8 mouse cellular contexts compared by ENCODE assay signal in the genomic region with DNA sequence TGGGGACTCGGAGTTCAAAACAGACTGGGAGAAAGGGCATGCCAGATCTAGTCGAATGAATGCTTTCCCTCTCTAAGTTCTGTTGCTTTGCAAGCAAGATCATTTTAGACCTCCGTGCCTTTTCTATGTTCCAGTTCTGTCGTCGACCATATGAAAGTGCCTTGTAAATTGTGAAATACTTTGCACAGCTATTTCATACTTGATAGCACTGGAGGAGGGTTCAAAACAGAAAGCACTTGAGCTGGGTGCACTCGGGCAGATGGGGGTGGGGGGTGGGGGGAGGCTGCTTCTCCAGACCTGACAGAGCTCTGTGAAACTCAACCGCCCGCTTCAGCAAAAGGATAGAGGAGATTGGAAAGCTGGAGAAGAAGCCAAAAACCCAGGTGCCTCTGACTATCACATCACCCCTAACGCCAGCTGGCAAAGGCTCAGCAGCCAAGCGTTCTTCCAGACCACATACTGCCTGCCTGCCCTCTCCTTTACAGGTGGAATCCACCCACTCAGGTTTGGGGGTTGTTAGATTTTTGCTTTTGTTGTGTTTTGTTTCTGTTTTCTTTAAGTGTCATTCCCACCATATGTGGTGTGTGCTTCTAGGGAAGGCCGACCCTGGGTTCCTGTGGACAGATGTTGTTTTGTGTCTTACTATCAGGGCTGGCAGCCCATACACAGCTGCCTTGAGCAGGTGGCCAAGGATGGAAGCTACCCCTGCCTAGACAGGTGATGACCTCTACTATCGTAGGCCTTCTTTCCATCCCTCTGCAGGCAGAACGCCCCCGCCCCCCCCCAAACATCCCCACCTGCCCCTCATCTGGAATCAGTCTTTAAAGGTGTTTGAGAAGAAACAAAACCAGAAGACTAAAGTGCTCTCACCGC. TPM values are rescaled to one million over a fixed set of nuclear protein-coding genes. Genes with fewer than 3 reads are reported as not detected.
DNase-seq lines count a peak whose midpoint lies in the region; ATAC-seq lines count a peak whose summit lies in the region.

No protein-coding gene starts in this region.

- no peak for DNase-seq in lung, postnatal 25 days (ENCODE audit: low spot score)
- DNase-seq in cerebellum, postnatal 25 days, result peak; percentile 40 to 61
- DNase-seq in heart, postnatal 4 days, result peak; percentile 44
- no peak for DNase-seq in midbrain, embryonic 10.5 days (ENCODE audit: low spot score)
- DNase-seq in retina, postnatal 1 day, result no peak
- DNase-seq in spleen, postnatal 10 days (ENCODE audit: low spot score in 2 of 2), result no peak
- no peak for DNase-seq in gastrocnemius, adult 8-10 months (ENCODE audit: low spot score in 2 of 2)

- H3K9ac ChIP-seq in lung, embryonic 15.5 days, result peak overlapping the region; percentile 87

- no peak for ATAC-seq in lung, embryonic 15.5 days (ENCODE audit: borderline replicate concordance, extremely low read depth, low FRiP score, low TSS enrichment)

- H3K27ac ChIP-seq in lung, embryonic 15.5 days, result peak overlapping the region; percentile 96
- H3K27ac ChIP-seq in midbrain, embryonic 10.5 days (replicated peaks), result peak overlapping the region; percentile 99

- peak overlapping the region; percentile 82 for H3K4me2 ChIP-seq in lung, embryonic 15.5 days

- WGBS in lung, embryonic 15.5 days, result 8% methylated on average over 15 of the region's 15 CpGs
- 36% methylated on average over 15 of the region's 15 CpGs for WGBS in midbrain, embryonic 10.5 days

- H3K9me3 ChIP-seq in lung, embryonic 15.5 days, result no peaks in the 10 kb centered on the region
- H3K9me3 ChIP-seq in midbrain, embryonic 10.5 days (replicated peaks), result no peaks in the 10 kb centered on the region

- H3K4me1 ChIP-seq in lung, embryonic 15.5 days, result peaks cover 69% of the 10 kb centered on the region
- peaks cover 90% of the 10 kb centered on the region for H3K4me1 ChIP-seq in midbrain, embryonic 10.5 days

- no peaks in the 10 kb centered on the region for H3K36me3 ChIP-seq in lung, embryonic 15.5 days
- H3K36me3 ChIP-seq in midbrain, embryonic 10.5 days, result peaks cover 10% of the 10 kb centered on the region; the same call in 1 of the 2 replicates

- H3K27me3 ChIP-seq in lung, embryonic 15.5 days, result no peaks in the 10 kb centered on the region
- 0 out of 2 replicates have a peak, but pooled peaks cover 4% of the 10 kb centered on the region for H3K27me3 ChIP-seq in midbrain, embryonic 10.5 days (ENCODE audit: low read depth, poor library complexity, severe bottlenecking)

- H3K4me3 ChIP-seq in lung, embryonic 15.5 days, result peak overlapping the region; percentile 84
- H3K4me3 ChIP-seq in midbrain, embryonic 10.5 days, result peak overlapping the region; percentile 90

RNA-seq across cellular contexts. Expression of a gene that starts 1.9 kb away (rescaled TPM):
- 20.2 and 20.7 TPM in 2 replicates for polyA plus RNA-seq in lung, embryonic 15.5 days (2015; fragmentation: Nextera tagmentation; extraction: Ambion mirVana)
- total RNA-seq in heart, postnatal 4 days (2021), result 10 to 100 TPM; 20.7 to 20.9 TPM
- polyA plus RNA-seq in midbrain, embryonic 10.5 days (2016; fragmentation: Nextera tagmentation; extraction: Ambion mirVana), result 21.7 and 22.5 TPM in 2 replicates
- 10 to 100 TPM; 44.2 to 62.0 (median 46.1) TPM for total RNA-seq in gastrocnemius, adult 8-10 months (2022)

Comparison
In these comparisons a context has a peak if more than half of its experiments do, and no peak if none do; other contexts are left out.
1. DNase-seq: peak in cerebellum, postnatal 25 days (2 of 2) and heart, postnatal 4 days (single experiment); none in lung, postnatal 25 days (single experiment), midbrain, embryonic 10.5 days (single experiment), retina, postnatal 1 day (single experiment), spleen, postnatal 10 days (0 of 2) and gastrocnemius, adult 8-10 months (0 of 2).